Mouse (Mus musculus) liver, embryonic 11.5 days (tissue): Measurements from ENCODE around the gene Teddm2. TPM values are rescaled to one million over a fixed set of nuclear protein-coding genes. Genes with fewer than 3 reads are reported as not detected.
A peak's percentile ranks its signal among the peaks of the same experiment; 100 is the strongest.

Experiments used
- ATAC-seq: fragments of 200-750 bp; cut with Nextera tagmentation; replicated peaks from 2 replicates; pipeline ENCODE4 v1.8.0; 2017; ENCODE audit warnings: moderate number of reproducible peaks, mild to moderate bottlenecking, moderate TSS enrichment, moderate library complexity; ENCODE audit not compliant: low FRiP score
- DNase-seq: peaks from one replicate; pipeline ENCODE4 v3.0.0-alpha.2; 2017; ENCODE audit warnings: low spot score
- H3K27ac ChIP-seq: fragments of 300-500 bp; sonication (generic); 2 replicates; pipeline ENCODE4 v1.5.1; 2014; ENCODE audit warnings: mild to moderate bottlenecking, low read depth, low read length, control low read depth
- H3K27me3 ChIP-seq: fragments of 300-500 bp; sonication (generic); replicated peaks from 2 replicates; pipeline ENCODE4 v1.6.1; 2014; ENCODE audit warnings: low read length, mixed read lengths; ENCODE audit not compliant: control insufficient read depth, insufficient read depth
- H3K36me3 ChIP-seq: fragments of 300-500 bp; sonication (generic); 2 replicates; pipeline ENCODE4 v1.6.1; 2014; ENCODE audit warnings: mild to moderate bottlenecking, low read length, moderate library complexity, mixed read lengths; ENCODE audit not compliant: control insufficient read depth, insufficient read depth
- H3K4me1 ChIP-seq: fragments of 300-500 bp; sonication (generic); replicated peaks from 2 replicates; pipeline ENCODE4 v1.6.1; 2014; ENCODE audit warnings: low read length, mixed read lengths; ENCODE audit not compliant: control insufficient read depth, insufficient read depth
- H3K4me2 ChIP-seq: fragments of 300-500 bp; sonication (generic); 2 replicates; pipeline ENCODE4 v1.6.1; 2014; ENCODE audit warnings: mild to moderate bottlenecking, control low read depth, moderate library complexity
- H3K4me3 ChIP-seq: fragments of 300-500 bp; sonication (generic); 2 replicates; pipeline ENCODE4 v1.5.1; 2014; ENCODE audit warnings: low read depth, low read length, control low read depth
- H3K9ac ChIP-seq: fragments of 300-500 bp; sonication (generic); 2 replicates; pipeline ENCODE4 v1.6.1; 2014; ENCODE audit warnings: low read depth, low read length, control low read depth
- H3K9me3 ChIP-seq: fragments of 300-500 bp; sonication (generic); 2 replicates; pipeline ENCODE4 v1.6.1; 2016; ENCODE audit warnings: low read length, inconsistent platforms, mixed read lengths; ENCODE audit not compliant: control insufficient read depth
- WGBS: fragments of 180-500 bp; shearing (Covaris S2); extraction: QIAGEN DNeasy Blood & Tissue Kit; methylation state at CpG from one replicate; pipeline ENCODE4 v1.1.7; 2014; 5-methylcytosine and 5-hydroxymethylcytosine counted together
- polyA plus RNA-seq: library from polyadenylated mRNA; unstranded; fragments of >200 nt; fragmentation: Nextera tagmentation; extraction: Ambion mirVana; gene quantifications from 2 replicates; pipeline ENCODE4 v1.2.1, GENCODE M21; 2014

Teddm2 gene
- polyA plus RNA-seq, 1 experiment from 2014 or later = 0.45 TPM

DNA sequence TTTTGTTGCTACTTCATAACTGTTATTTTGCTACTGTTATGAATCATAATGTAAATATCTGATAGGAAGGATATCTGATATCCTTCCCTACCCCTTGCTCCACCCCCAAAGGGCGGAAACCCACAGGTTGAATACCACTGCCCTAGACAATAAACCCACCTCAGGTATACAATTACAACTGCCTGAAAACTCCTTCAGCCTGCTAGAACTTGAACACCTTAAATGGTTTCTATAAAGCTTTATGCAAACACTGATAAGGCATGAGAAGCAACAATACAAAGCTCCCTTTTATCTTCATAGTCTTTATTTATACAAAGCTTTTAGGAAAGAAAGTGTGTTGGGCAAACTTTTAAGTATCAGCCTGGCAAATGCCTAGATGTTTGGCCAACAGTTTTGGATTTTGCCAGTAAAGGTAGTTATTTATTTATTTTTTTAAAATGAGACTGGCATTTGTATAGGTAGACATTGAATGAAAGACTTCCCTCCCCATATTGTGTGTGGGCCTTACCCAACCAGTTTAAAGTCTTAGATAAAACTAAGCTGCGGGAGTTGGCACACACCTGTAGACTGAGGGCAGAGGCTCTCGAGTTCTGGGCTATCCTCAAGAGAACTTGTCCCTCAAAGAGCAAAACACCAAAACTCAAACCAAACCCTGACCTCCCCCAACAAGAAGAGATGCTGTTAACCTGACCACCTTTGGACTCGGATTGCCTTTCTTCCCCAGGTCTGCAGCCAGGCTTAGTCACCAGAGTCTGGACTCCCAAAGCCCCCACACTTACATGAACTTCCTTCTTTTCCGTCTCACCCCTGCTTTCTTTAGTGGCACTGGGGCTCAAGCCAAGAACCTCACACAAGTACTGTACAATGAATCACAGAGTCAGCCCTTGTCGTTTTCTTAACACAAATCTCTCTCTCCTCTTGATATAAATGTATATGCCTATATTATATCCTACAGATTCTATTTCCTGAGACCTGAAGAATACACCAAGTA, 24.7 kb upstream of the Teddm2 start:
- ATAC-seq = no peak
- H3K4me2 ChIP-seq = no peak overlapping the region
- no peak overlapping the region for H3K4me3 ChIP-seq
- H3K36me3 ChIP-seq = no peaks in the 10 kb centered on the region
- H3K27ac ChIP-seq = no peak overlapping the region
- no peaks in the 10 kb centered on the region for H3K27me3 ChIP-seq
- H3K9ac ChIP-seq = no peak overlapping the region
- no peaks in the 10 kb centered on the region for H3K9me3 ChIP-seq
- DNase-seq = no peak
- 80% methylated on average over 6 of the region's 6 CpGs for WGBS
- H3K4me1 ChIP-seq = no peaks in the 10 kb centered on the region

DNA sequence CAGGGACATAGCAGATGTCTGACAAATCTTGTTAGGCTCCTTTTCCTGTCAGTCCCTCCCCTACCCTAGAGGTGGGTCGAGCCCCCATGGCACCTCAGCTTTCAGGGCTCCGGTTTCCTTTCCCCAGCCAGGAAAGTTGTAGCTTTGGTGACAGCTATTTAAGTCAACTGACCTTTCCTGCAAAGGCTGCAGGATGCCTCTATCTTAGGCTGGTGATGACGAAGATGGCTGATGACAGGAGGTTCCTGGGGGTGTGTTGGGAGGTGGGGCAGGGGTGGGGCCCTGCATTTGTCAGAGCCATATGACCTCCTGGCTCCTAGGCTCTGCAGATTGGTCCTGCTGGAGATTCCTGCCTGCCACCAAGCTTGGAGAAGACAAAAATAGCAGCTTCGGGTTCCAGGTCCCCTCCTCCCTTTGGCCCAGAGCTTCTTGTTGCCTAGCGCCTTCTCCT, 22.6 kb upstream of the Teddm2 start:
- DNase-seq (no peak), ATAC-seq (no peak)

DNA sequence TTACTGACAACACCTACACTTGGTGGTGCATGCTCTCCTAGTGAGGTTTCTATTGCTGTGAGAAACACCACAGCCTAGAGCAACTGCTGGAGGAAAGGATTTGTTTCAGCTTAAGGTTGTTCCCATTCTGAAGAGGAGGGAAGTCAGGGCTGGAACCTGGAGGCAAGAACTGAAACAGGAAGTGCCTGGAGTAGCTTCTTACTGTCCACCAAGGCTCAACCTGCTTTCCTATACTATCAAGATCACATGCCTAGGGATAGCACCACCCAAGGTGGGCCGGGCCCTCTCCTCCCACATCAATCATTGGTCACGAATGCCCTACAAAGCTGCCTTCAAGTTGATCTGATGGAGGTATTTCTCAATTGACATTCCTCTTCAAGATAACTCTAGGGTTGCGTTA, 21.6 kb upstream of the Teddm2 start:
- no peak for ATAC-seq
- H3K4me2 ChIP-seq = no peak overlapping the region
- H3K27ac ChIP-seq = no peak overlapping the region

More for the DNA sequence above, 22.6 kb upstream of the Teddm2 start:
- H3K9me3 ChIP-seq = no peaks in the 10 kb centered on the region
- 47% methylated on average over 5 of the region's 5 CpGs for WGBS
- no peaks in the 10 kb centered on the region for H3K4me1 ChIP-seq
- no peaks in the 10 kb centered on the region for H3K27me3 ChIP-seq
- no peak overlapping the region for H3K27ac ChIP-seq
- no peak overlapping the region for H3K4me2 ChIP-seq
- no peak overlapping the region for H3K9ac ChIP-seq
- H3K36me3 ChIP-seq = no peaks in the 10 kb centered on the region
- H3K4me3 ChIP-seq = no peak overlapping the region

DNA sequence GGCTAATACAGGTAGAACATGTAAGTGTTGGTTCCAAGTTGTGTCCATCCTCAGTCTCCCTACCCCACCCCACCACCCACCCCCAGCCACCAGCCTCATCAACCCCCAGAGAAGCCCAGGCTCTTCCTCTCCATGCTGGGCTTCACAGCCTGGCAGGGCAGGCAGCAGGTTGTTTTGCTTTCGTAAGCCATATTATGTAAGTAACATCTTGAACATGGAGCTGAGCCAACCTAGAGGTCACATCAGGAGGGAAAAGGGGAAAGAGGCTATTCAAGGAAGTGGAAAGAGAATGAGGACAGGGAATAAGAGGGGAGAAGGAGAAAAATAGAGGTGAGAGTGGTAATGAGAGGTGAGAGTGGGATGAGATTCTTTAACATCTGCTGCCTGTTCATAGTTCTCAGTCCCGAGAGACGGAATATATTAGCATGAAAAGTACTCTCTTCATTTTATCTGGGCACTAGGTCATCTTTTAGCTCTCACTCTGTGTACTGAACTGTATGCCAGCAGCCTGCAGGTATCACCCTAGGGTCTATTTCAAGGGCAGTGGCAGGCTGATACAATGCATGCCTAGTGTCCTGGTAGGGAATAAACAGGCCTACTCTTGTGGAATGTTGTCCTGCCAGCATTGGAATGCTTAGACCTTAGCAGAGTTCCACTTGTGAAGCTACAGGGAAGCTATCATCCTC, 18.6 kb upstream of the Teddm2 start:
- Histone ChIP-seq H3K36me3 (no peaks in the 10 kb centered on the region), H3K4me3 (no peak overlapping the region), H3K27ac (no peak overlapping the region), H3K9ac (no peak overlapping the region), H3K9me3 (no peaks in the 10 kb centered on the region), H3K27me3 (no peaks in the 10 kb centered on the region), H3K4me1 (no peaks in the 10 kb centered on the region), H3K4me2 (no peak overlapping the region)
- DNase-seq = no peak
- WGBS = 85% methylated on average over 3 of the region's 3 CpGs
- no peak for ATAC-seq

More for the DNA sequence above, 21.6 kb upstream of the Teddm2 start:
- no peaks in the 10 kb centered on the region for H3K36me3 ChIP-seq
- no peak for DNase-seq
- H3K27me3 ChIP-seq = no peaks in the 10 kb centered on the region
- no peaks in the 10 kb centered on the region for H3K9me3 ChIP-seq
- H3K4me1 ChIP-seq = no peaks in the 10 kb centered on the region
- no peak overlapping the region for H3K4me3 ChIP-seq
- no peak overlapping the region for H3K9ac ChIP-seq
- WGBS = 77% methylated on average over 3 of the region's 3 CpGs

DNA sequence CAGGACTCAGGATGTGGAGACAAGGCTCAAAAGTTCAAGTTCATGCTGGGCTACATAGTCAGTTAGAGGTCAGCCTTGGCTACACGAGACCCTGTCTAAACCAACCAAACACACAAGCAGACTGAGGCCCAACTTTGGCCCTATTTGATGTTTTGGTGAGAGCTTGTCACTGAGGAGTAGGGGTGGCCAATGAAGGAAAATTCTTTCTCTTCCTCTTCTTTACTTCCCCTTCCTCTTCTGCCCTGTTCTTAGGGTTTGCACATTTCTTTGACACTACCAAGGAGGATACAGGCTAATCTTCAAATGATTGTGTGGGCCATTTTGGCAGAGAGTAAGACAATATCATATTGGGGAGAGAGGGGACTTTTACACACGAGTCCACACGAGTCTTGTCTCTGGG, 13.8 kb upstream of the Teddm2 start:
- H3K27ac ChIP-seq = no peak overlapping the region
- H3K4me2 ChIP-seq = no peak overlapping the region
- H3K36me3 ChIP-seq = 0 out of 2 replicates have a peak, but pooled peaks cover 3% of the 10 kb centered on the region
- DNase-seq (no peak), ATAC-seq (no peak)
- H3K9me3 ChIP-seq = no peaks in the 10 kb centered on the region
- H3K4me1 ChIP-seq = no peaks in the 10 kb centered on the region
- no peaks in the 10 kb centered on the region for H3K27me3 ChIP-seq
- H3K4me3 ChIP-seq = no peak overlapping the region
- WGBS = 67% methylated on average over 3 of the region's 3 CpGs
- no peak overlapping the region for H3K9ac ChIP-seq

DNA sequence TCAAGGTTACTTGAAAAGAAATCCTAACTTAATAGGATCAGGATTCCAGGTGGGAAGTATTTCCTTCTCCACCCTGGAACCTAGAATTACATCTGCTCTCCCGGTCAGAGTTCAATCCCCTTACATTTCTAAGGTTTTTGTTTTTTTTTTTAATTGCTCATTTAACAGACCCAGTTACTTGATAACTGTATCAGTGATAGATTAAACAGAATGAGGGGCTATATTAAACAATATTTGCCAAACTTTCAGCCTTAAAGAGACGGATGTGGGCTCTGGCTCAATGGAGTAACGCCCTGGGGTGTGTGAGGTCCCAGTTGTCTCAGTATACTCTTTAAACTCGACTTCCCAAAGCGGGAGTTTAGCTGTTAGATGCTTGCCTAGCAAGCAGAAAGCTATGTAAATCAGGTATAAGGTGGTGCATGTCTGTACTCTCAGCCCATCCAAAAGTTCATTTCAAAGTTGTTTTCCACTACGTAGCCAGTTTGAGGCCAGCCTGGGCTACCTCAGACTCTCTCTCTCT, 11.3 kb upstream of the Teddm2 start:
- WGBS = 87% methylated on average over 6 of the region's 6 CpGs
- H3K9me3 ChIP-seq = no peaks in the 10 kb centered on the region
- DNase-seq = no peak
- ATAC-seq = no peak
- no peak overlapping the region for H3K4me3 ChIP-seq
- H3K4me1 ChIP-seq = no peaks in the 10 kb centered on the region
- H3K36me3 ChIP-seq = peaks cover 18% of the 10 kb centered on the region
- no peak overlapping the region for H3K9ac ChIP-seq
- no peaks in the 10 kb centered on the region for H3K27me3 ChIP-seq
- no peak overlapping the region; the same call in 1 of the 2 replicates for H3K27ac ChIP-seq
- no peak overlapping the region for H3K4me2 ChIP-seq

DNA sequence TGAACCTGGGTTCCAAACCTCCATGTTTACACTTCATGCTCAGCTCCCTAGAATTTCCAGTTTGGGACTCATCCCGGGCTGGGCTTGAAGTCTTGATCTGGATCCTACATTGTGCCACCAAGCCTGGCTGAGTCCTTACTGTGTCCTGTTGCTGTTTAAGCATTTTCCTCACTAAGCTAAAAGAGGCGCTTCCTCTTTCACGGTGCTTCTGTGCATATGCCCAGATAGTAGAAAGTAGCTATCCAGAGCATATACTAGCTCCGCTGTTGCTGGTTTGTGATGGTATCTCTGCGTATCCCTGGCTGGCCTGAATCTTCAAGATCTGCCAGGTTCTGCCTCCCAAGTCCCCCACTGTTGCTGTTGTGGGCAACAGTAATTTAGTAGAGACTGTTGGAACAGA, 10.4 kb upstream of the Teddm2 start:
- DNase-seq (no peak), ATAC-seq (no peak)
- Histone ChIP-seq H3K9ac (no peak overlapping the region), H3K4me2 (no peak overlapping the region), H3K4me1 (no peaks in the 10 kb centered on the region), H3K9me3 (no peaks in the 10 kb centered on the region), H3K27me3 (no peaks in the 10 kb centered on the region), H3K4me3 (no peak overlapping the region), H3K27ac (no peak overlapping the region; the same call in 1 of the 2 replicates), H3K36me3 (peaks cover 23% of the 10 kb centered on the region)
- WGBS = 81% methylated on average over 5 of the region's 5 CpGs

DNA sequence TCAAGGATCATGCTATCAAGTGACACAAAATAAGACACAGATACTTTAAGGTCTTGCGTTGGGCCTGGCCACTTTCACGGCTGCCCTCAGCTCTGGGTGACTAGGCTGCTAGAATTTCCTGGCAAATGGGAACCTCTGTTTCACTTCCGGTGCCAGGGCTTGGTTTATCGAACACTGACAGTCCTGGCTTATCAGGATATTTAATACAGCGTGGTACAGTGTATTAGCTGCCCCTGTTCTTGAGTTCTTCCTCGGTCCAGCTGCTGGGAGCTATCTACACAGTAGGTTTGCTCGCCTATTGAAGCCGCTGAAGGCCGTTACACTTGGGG, 9.9 kb upstream of the Teddm2 start:
- peaks cover 28% of the 10 kb centered on the region for H3K36me3 ChIP-seq
- DNase-seq = no peak
- ATAC-seq = peak; percentile 39; the same call in 1 of the 2 replicates
- H3K4me2 ChIP-seq = no peak overlapping the region
- H3K4me3 ChIP-seq = no peak overlapping the region
- no peaks in the 10 kb centered on the region for H3K4me1 ChIP-seq
- H3K9me3 ChIP-seq = no peaks in the 10 kb centered on the region
- no peak overlapping the region for H3K9ac ChIP-seq
- no peak overlapping the region for H3K27ac ChIP-seq
- no peaks in the 10 kb centered on the region for H3K27me3 ChIP-seq
- WGBS = 76% methylated on average over 9 of the region's 9 CpGs
